Mouse (Mus musculus): ENCODE measurements around the gene Gm20425. TPM values are rescaled to one million over a fixed set of nuclear protein-coding genes. Genes with fewer than 3 reads are reported as not detected.
A peak's percentile ranks its signal among the peaks of the same experiment; 100 is the strongest.

The Gm20425 gene
- total RNA-seq (2021) = 1 to 10 TPM; 9.2 to 9.7 TPM

- DNase-seq (ENCODE audit: low spot score in 2 of 2) = peak; percentile 30 to 43
- intact Hi-C loops (cut with DNase I) = no loop called here
These were observed at the start of gene Gm20425, which contains the start of gene Trf for GRCm38 (mm10) chr9:103230151-103230951. Gene Gm20425 (minus strand): TSS chr9:103230307. Gene Trf (minus strand): TSS chr9:103230444.

GRCm38 (mm10) chr9:103276876-103277275 is 46.8 kb upstream of the Gm20425 start:
- DNase-seq (ENCODE audit: low spot score in 2 of 2) = no peak
- intact Hi-C loops (cut with DNase I) = no loop called here

DNA sequence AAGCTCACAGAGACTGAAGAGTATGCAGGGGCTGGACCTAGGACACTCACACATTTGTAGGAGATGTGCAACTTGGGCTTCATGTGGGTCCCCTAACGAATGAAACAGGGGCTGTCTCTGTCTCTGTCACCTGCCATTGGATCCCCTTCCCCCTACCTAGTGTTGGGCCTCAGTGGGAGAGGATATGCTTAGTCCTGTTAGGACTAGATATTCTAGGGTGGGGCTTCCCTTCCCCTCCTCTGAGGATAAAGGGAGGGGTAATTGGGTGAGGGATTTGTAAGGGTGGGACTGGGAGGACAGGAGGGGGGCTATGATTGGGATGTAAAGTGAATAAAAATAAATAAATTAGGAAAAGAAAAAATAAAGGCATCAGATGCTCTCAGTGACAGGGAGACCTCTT is 45.6 kb upstream of the Gm20425 start:
- DNase-seq (ENCODE audit: low spot score in 2 of 2) = no peak
- intact Hi-C loops (cut with DNase I) = no loop called here

- intact Hi-C loops (cut with DNase I) = no loop called here
- no peak for DNase-seq (ENCODE audit: low spot score in 2 of 2)
These were observed 44.7 kb upstream of the Gm20425 start for GRCm38 (mm10) chr9:103274819-103275218.

DNA sequence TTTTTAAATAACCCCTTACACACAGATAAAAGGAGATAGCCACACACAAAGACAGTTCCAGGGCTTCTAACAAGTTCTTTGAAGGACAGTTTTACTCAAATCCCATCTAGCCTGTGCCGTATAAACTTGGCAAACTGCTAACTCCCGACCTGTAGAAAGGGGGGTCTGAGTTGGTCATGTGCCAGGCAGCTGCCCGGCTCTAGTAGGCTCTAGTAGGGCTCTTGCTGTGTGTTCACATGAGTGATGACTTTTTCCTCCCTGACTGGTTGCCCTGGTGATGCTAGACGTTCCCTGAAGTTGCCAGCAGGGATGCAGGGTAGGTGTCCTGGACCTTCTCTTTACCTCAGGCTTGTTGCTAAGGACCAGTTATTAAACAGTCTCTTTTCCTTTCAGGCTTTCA is 41.0 kb upstream of the Gm20425 start:
- DNase-seq (ENCODE audit: low spot score in 2 of 2) = no peak
- intact Hi-C loops (cut with DNase I) = no loop called here

DNA sequence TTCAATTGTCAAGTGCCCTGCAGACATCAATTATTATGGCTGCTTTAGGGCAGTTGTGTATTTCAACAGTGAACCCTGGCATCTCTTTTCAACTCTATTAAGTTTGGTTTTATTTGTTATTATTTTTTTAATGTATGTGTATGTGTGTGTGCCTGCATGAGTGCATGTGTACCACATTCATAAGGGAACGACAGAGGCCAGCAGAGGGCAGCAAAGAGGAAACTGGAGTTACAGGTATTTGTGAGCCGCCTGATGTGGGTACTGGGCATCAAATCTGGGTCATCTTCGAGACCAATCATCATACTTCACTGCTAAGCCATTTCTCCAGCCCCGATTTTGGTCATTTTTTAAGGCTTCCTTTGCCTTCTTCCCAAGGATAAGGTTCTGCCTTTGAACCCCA is 35.7 kb upstream of the Gm20425 start:
- DNase-seq (ENCODE audit: low spot score in 2 of 2) = no peak

GRCm38 (mm10) chr9:103252906-103253305 is 22.8 kb upstream of the Gm20425 start:
- DNase-seq (ENCODE audit: low spot score in 2 of 2) = no peak
- intact Hi-C loops (cut with DNase I) = no loop called here

More for the DNA sequence above, 35.7 kb upstream of the Gm20425 start:
- intact Hi-C loops (cut with DNase I) = no loop called here

DNA sequence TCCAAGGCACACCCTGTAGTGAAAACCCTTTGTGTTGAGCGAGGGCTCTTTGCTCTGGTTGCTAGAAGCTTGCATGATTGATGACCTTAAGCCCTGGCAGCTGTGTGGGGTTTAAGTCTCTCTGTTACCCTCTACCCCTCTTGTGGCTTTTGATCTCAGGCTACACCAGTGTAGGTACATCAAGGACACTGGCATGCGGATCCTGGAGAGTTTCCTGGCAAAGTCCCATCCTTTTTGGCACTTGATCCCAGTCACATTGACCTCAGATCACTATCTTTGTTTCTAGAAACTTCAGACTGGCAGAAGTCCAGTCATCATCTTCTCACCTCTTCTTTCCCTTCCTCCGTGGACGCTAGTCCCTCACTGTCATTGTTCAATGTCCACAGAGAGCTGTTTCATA is 18.5 kb upstream of the Gm20425 start:
- intact Hi-C loops (cut with DNase I) = no loop called here
- no peak for DNase-seq (ENCODE audit: low spot score in 2 of 2)

DNA sequence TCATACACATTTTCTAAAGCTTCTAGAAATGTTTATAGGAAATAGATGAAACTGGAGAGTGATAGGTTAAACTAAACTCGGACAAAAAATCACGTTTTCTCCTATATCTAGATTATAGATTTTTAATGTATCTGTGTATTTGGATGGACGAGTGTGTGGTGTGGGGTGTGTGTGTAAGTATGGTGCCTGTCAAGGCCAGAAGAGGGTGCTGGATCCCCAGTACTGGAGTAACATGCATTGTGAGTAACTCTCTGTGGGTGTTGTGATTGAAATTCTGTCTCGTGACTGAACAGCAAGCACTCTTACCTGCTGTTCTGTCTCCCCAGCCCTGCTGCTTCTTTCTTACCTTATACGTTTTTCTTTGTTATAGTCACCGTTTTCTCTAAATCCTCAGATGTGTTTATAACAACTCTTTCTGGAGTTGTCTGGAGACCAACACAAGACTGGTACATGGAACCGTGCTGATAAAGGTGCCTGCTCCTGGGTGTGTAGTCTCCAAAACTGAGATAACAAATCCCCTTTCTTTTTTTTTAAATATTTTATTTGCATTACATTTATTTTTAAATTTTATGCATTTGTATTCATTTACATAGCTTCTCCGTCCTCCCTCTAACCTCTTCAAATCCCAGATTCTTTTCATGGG is 16.5 kb upstream of the Gm20425 start:
- intact Hi-C loops (cut with DNase I) = no loop called here
- no peak for DNase-seq (ENCODE audit: low spot score in 2 of 2)

DNA sequence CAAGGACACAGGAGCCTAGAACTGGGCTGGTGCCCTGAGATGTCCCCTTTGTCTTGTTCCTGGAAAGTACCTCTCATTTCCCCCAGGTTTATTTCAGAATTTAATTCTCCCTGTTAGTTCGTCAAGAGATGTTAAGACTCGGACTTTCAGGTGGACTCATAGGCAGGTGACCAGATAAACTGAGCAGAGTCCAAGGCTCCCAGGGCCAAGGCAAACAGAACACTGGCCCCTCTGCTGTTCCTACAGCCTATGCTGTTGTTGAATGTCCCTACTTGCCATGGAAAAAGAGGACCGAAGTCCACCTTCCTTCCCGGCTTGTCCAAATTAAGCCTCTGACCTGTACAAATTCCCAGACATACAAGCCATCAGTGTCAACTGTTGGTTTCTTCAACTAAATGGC is 13.5 kb upstream of the Gm20425 start:
- DNase-seq (ENCODE audit: low spot score in 2 of 2) = no peak

DNA sequence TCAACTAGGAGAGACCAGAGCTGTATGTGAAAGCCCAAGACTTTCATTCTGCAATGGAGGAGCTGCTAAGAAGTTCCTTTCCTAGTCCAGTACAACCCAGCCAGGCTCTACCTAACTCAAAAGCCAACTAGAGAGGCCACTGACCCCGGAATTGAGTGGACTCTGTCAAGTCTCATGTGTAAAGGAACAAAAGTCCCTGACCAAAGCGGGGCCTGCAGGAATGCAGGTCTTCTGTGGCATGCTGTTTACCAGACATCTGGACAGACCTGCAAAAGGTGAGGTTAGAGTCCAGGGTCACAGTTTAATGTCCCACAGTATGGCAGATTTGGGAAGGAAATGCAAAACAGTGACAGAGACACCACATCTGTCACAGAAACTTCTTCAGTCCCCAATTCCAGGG is 11.1 kb upstream of the Gm20425 start:
- intact Hi-C loops (cut with DNase I) = no loop called here
- no peak for DNase-seq (ENCODE audit: low spot score in 2 of 2)

More for the DNA sequence above, 13.5 kb upstream of the Gm20425 start:
- intact Hi-C loops (cut with DNase I) = no loop called here

GRCm38 (mm10) chr9:103239471-103239870 is 9.4 kb upstream of the Gm20425 start:
- intact Hi-C loops (cut with DNase I) = no loop called here
- no peak for DNase-seq (ENCODE audit: low spot score in 2 of 2)

DNA sequence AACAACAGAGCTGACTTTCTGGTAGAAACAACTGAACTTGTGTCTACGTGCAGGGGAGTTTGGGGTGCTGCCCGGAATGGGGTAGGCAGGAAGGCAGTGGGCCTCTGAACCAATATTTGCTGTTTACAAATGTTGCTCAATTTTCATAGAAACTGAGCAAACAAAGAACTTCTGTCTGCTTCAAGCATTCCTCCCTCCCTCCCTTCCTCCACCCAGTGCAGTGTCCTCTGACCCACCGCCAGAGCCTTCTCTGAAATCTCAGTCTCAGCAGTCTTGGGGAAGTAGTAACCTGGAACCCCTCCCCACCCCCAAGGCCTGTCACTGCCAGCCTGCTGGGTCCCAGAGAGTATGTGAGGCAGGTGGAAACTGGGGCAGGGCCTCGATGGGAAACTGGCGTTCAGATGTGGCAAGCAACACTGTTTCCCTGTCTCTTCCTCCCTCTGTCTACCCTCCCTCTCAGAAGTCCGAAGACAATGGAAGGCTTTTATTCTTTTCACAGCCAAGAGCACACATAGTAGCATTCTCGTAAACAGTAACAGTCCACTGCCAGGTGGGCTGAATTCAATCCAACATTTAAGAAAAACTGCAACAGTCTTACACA is 4.6 kb upstream of the Gm20425 start:
- no peak for DNase-seq (ENCODE audit: low spot score in 2 of 2)
- intact Hi-C loops (cut with DNase I) = no loop called here

DNA sequence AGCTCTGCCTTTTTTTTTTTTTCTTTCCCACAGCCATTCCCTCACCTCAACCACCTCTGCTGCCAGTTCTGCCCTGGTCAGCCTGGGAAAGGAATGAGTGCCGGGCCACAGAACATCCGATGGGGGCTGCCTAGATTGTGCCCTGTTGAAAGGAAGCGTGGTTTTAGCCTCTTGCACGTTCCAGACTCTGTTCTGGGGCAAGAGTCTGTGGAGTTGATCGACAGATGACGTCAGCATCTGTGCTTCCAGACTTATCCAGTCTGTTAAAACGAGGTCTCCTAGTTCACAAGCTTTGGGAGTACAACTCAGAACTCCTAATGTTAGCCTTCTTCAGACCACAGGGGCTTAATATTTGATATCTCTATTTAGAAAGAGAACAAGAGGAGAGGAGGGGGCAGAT is 4.0 kb upstream of the Gm20425 start:
- intact Hi-C loops (cut with DNase I) = no loop called here
- no peak for DNase-seq (ENCODE audit: low spot score in 2 of 2)

DNA sequence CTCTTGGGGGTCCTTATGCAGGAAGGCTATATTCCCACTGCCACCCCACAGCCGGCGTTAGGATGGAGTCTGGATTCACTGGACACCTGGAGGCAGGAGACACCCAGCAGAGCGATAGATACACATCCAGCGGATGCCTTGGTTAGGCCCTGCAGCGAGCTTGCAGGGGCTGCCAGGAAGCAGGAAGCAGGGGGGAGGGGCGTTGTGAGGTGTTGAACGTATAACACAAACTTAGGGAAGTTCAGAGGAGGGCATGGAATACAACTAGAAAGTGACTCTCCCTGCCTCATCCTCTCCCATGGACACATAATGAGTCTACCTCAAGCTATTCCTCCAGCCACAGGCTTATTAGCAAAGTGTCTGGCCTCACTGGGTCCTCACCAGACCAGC is 2.9 kb upstream of the Gm20425 start:
- DNase-seq (ENCODE audit: low spot score in 2 of 2) = no peak
- intact Hi-C loops (cut with DNase I) = no loop called here

GRCm38 (mm10) chr9:103232232-103233005 is 2.3 kb upstream of the Gm20425 start:
- DNase-seq (ENCODE audit: low spot score in 2 of 2) = no peak
- intact Hi-C loops (cut with DNase I) = no loop called here

DNA sequence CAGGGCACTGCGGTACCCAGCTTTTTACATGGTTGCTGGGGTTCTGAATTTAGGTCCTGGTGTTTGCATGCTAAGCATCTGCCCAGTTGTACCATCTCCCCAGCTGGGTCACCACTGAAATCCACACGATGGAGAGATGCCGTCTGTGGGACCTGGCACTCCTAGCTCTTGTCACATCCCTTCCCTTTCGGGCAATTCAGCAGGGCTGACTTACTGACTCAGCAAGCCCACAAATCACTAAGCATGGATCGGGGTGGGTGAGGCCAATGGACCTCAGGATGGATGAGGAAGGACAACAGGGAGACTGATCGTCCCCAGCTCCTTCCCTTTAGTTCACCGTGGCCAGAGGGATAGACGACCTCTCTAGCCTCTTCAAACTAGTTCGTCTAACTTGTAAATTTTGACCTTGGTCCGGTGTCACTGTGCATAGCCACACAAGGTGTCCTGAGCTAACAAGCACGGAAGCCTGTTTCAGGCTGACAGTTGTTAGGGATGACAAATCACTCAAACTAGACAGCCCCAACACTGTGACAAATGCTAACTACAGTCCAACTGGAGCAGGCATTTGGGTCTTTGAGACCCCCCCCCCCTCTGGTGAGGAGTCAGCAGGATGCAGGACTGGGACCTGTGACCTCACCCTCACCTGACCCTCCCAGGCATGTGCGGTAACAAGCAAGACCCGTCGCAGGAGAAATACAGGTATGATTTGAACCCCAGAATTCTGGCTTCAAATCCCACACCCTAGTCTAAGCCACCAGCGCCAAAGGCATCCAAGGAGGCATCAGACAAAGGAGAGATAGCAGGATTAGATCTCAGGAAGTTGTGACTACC is 855 bp downstream of the Gm20425 start:
- no peak for DNase-seq (ENCODE audit: low spot score in 2 of 2)
- intact Hi-C loops (cut with DNase I) = loop anchor here (5.0 kb wide), 1 partner anchor 73 kb away; no protein-coding TSS in a partner anchor

- intact Hi-C loops (cut with DNase I) = loop anchor here (5.0 kb wide), 1 partner anchor 74 kb away; no protein-coding TSS in a partner anchor
- no peak for DNase-seq (ENCODE audit: low spot score in 2 of 2)
These were observed 1.6 kb downstream of the Gm20425 start for GRCm38 (mm10) chr9:103228370-103229003.

DNA sequence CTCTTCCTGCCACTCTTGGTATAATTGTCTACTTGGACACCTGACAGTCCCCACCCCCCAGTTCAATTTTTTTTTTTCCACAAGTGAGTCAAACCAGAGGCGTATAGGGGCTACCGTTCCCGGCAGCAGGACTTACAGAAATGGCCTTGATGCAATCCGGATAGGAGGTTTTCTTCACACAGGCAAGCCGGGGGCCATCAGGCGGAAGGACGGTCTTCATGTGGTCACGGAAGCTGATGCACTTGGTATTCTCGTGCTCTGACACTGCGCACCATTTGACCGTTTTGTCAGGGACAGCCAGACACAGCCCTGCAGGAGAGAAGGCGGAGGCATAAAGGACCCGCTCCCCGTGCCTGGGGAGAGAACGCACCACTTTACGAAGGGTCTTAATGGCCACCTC is 2.3 kb downstream of the Gm20425 start:
- DNase-seq (ENCODE audit: low spot score in 2 of 2) = no peak
- intact Hi-C loops (cut with DNase I) = loop anchor here (5.0 kb wide), 1 partner anchor 75 kb away; no protein-coding TSS in a partner anchor

Measured in left cerebral cortex, postnatal 36 days (tissue).